Mouse (Mus musculus) layer of hippocampus, adult 9-11 months (tissue): ENCODE measurements at regions not wholly inside any gene's neighbourhood (a gene's known extent, or its start where the extent isn't known, plus 50 kb on each side); places are given as distances from the start of the nearest gene placed in this dataset.
A peak's percentile ranks its signal among the peaks of the same experiment; 100 is the strongest.

Source experiments
- DNase-seq: peaks from one replicate; pipeline ENCODE4 v3.0.0; 2022

DNA sequence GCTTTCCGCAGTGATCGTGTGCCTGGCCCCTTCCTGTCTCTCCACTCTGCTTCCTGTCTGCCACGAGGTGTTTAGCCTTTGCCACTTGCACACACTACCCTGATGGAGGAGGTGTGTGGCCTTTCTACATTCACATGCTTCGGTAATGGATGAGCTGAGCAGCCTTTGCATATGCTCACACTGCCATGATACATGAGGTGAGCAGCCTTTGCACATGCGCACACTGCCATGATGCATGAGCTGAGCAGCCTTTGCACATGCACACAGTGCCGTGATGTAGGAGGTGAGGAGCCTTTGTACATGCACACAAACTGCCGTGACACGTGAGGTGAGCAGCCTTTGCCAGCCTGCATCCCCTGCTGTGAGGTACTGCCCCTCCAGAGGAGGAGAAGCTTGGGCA lies 58.3 kb downstream of the Erv3 start:
- DNase-seq = no peak

DNA sequence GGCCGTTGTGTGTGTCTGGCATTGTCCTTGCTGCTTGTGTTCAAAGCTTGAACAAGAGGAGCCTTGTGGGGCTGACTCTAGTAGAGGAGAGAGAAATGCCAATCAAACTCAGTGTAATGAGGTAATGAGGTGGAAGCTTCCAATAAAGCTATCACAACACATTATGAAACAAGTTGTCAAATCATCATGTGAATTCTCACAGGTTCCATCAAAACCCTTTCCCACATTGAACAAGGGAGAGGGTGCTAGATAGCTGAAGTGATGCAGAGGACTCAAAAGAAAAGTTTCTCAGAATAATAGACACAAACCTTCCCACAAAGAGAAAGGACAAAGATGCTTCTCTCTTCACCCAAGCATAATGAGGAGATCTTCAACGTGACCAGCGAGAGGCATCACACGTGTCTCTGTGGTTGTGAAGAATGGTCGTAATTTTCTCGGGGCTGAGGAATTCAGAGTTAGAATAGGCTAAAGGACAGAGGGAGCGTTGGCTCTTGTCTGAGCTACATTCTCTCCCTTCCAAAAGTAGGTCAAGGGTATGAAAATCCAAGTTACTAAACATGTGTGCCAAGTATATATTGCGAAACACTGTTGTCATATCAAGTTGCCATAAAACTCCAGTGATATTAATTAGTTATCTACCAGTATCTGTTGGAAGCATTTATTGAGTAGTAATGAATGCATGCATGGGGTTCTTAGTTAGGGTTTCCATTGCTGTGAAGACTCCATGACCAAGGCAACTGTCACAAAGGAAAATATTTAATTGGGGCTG lies 59.2 kb downstream of the Erv3 start:
- DNase-seq = no peak

DNA sequence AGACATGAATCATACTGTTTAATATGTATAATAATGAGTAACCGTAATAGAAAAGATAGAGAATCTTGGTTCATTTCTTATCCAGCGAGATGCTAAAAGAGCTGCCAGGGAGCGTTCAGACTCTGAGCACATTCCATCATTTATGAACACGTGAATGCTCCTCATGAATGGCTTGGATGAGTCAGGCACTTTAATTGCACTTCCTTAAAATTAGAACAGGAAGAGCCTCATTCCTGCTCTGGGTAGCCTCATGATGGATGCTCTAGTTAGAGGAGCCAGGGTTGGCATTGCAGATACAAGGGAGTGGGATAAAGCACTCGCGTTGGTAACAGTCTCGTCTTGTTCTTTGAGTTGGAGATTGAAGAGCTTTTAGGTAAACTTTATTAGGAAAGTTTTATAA lies 60.1 kb downstream of the Erv3 start:
- DNase-seq = no peak

DNA sequence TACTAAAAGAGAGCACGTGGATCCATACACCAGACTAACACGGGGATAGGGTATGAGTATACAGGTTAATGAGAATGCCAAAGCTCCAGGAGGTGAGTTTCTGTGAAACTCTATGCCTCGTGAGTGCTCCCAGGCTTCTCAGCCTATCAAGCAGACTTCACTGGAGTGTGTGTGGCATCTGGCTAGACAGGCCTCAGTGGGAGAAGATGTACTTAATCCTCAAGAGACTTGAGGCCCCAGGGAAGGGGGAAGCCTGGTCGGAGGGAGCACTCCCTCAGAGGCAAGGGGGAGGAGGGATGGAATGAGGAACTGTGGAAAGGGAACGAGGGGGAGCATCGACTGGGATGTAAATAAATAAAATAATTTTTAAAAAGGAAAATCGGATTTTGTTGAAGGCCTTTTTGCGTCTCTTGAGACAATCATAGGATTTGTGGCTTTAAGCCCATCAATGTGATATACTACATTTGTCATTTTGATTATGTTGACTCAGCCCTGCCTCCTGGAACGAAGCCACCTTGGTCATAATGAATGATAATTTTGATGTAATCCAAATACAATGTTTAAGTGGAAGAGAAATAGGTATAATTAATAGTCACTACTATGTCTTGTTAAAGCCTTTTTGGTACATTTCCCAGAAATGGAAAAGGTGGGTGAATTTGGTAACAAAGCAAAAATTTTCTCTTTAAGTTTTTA lies 62.4 kb downstream of the Erv3 start:
- no peak for DNase-seq

DNA sequence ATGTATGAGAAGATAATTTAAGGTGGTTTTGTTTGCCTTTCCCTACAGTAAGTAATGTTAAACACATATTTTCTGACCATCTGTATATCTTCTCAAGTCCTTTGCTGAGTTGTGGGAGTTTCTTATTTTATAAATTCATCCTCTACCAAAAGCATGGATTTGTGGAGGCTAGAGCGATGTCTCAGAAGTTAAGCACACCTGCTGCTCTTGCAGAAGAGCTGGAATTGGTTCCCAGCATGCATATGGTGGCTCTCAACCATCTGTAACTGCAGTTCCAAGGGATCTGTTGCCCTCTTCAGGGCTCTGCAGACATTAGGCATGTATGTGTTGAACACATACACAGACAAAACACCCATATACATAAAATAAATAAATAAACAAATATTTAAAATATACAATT lies 84.2 kb downstream of the Erv3 start:
- peak; percentile 18 for DNase-seq

DNA sequence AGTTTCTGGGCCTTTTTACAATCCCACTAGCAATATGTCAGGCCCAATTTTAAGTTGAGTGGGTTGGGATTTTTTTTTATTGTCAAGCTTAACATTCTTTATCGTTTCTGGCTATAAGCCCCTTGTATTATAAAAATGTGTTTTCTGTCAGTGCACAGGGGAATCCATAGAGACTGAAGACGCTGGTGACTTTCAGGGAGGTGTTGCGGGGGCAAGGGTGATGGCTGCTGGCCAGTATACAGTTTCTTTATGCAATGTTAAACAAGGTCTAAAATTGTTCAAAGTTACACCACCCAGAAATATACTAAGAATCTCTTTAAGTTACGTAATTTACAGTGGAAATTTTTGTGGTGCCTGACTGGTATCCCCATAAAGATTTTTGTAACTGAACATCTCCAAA lies 85.9 kb downstream of the Erv3 start:
- DNase-seq = no peak

DNA sequence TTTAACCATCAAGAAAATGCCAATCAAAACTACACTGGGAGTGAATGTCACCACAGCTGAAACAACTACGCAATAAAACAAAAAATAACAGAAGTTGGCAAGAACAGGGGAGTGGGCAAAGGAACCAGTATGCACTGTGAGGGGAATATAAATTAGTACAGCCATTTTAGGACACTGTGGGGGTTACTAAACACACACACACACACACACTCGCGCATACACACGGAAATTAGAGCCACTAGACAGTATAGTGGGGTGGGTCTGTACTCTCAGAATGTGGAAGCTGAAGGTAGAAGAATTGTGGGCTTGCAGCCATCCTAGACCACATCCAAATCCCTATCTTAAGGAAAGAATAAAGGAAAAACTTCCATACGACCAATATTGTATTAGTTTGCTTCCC lies 87.4 kb downstream of the Erv3 start:
- no peak for DNase-seq

DNA sequence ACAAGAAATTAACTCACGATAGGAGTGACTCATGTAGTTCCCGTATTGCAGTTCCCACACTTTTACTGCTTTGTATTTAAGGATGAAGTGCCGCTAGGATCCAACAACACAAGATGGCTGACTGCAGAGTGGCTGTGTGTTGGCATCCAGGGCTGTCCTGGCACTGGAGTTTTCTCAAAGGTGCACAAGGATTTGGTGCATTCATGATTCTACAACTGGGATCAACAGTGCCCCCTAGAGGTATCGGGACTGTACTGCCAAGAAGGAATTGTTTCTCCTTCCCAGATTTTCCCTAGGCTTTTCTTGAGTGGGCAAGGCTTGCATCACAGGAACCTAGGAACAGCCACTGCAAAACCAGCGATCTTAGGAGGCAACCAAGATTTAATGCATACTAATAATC lies 88.7 kb downstream of the Erv3 start:
- peak; percentile 59 for DNase-seq

DNA sequence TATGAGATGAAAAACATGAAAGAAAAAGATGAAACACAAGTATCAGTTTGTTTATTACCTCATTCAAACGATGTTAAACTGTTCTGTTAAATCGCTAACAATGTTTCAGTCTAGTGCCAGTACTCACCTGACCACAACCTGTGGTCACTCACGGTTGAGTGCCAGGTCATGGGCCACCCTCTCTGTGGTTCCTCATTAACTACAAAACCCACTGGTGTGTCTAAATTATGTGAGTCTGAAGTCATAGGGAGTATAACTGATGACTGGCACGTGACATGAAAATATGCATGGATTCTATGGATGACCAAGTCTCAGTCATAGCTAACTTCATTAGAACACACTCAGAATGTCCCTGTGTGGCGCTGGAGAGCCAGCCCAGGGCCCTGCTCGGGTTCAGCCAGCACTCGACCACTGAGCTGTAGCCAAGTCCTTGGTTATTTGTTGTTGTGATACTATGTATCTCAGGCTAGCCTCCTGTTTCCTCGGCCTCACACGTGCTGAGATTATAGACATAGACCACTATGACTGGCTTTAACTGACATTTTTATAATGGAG lies 89.8 kb downstream of the Erv3 start:
- no peak for DNase-seq

DNA sequence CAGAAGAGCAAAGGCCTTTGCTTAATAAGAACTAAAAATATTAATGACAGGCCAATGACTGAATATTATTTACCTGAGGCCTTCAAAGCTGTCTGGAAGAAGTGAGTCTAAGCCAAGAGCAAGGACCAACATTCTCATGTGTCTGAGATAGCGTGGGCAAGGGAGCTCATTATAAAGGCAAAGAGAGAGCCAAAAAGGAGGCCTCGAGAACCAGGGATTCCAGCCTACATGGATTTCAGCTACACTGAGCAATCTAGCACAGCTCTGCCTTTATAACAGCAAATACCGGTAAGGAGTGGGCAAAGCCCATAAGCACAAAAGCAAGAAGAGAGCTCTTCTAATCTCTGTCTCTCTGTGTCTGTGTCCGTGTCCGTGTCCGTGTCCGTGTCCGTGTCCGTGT lies 93.0 kb downstream of the Erv3 start:
- no peak for DNase-seq

DNA sequence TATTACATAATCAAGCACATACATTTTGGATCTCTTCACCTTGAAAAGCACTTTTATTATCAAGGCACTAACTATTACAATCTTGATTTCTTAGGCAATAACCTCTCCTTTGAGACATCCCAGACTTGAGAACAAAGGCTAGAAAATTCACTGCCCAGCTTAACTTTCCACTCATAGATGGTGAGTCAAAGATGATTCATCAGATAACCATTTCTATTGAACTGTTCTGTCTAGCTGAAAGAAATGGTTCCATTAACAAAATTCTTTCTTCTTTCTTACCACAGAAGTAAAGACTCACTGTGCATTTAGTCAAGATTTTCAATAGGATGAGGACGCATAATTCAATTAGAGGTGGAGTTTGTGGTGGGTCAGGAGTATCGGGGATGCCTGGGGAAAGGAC lies 98.0 kb downstream of the Erv3 start:
- DNase-seq = no peak

DNA sequence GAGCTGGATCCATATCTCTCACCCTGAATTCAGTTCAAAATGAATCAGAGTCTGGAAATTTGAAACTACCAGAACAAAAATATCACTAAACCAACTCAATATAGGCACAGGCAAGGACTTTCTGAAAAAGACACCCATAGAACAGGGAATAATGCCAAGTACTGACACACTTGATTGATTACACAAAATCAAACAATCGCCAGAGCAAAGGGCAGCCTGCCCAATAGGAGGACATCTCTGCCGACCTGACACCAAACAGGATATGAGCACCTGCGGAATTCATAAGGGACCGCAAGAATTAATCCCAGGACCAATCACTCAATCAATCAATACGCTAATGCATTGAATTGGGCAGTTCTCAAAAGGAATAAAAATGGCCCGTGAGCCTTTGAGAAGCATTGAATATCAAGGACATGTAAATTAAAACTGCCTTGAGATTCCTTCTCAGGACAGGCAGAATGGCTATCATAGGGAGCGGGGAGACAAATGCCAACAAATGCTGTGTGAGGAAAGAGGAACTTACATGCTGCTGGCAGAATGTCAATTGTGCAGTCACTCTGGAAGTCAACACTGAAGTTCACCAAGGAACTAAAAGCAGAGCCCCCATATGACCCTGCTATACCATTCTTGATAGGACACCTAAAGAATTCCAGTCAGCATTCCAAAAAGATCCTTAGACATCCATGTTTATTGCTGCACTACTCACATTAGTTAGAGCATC lies 102.2 kb downstream of the Erv3 start:
- DNase-seq = no peak

DNA sequence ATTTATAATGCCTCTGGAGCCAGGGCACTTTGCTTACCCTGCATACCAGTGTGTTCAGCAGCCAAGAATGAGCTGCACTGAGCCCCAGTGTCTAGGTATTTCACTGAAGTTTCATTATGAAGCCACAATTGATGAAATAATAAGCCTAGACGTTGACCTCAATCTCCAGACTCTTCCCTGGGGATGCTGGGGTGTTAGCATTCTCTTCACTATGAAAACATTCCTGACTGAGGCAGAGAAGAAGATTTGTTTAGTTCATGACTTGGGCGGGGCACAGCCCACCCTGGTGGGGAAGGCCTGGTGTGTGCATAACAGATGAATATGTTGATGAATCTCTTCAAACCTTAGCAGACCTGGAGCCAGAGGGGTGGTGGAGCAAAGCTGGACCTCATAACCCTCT lies 104.4 kb downstream of the Erv3 start:
- DNase-seq = no peak

DNA sequence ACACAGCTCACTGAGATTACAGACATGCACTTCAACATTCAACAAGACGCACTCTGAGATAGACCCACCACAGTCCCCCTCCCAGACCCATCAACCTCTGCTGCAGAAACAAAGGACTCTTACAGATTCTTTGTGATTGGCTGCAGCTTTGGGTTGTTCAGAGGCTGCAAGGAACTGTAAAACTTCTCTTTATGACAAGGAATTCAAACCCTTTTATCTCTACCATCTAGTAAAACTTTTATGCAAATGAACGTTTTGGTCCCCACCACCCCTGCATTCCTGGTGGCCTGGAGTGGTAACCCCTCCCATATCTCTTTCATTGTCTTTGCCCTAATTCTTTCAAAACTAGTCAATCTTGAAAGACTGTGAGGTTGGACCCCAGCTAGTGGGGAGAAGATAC lies 106.1 kb downstream of the Erv3 start:
- no peak for DNase-seq

DNA sequence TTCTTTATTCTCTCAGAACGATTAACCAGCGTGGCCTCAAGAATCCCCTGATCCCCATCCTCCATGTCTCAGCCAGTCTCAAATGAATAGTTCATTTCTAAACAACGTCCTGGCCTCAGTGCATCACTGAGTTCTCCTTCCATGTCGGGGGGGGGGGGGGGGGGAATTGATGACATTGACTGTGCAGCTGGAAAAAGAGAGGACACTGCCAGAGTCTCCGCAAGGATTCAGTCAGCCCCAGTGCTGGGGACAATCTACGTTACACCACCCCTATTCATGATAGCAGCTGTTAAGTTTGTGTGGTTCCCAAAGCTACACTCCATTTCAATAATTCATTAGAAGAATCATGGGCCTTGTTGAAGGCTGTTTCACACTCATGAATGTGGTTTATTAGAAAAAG lies 108.9 kb downstream of the Erv3 start:
- DNase-seq = no peak

DNA sequence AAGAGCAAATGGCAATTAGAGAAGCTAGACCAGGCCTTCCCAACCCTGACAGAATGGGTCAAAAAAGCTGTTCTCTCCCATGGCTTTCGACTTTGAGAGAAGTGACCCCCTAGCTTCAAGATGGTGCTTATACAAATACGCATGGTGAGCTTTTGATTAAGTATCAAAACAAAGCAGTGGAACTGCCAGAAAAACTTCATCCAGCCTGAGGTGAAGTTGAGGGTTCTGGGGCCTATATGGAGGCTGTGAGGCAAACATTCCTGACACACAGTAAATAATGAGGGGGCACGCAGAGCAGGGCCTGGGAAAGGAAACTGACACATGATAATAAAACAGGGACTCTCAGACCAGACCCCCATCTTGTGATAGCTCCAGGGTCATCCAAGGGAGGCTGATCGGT lies 109.3 kb downstream of the Erv3 start:
- no peak for DNase-seq

DNA sequence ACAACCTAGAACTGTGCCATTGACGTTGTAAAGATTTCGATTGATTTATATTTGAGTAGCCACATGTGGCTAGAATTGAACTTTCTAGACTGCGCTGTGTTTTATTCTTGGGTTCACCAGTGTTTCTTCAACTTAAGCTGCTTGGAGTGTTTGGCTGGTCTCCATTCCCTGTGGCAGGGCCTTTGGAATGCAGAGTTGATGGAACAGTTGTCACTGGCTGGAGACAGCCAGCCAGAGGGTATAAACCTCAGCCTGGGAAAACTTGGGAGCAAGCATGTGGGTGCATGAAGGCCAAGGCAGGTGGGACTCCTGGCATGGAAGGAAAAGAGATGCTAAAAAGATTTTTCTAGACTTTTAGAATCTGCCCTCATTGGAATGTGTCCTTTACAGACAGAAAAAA lies 109.8 kb downstream of the Erv3 start:
- DNase-seq = no peak

DNA sequence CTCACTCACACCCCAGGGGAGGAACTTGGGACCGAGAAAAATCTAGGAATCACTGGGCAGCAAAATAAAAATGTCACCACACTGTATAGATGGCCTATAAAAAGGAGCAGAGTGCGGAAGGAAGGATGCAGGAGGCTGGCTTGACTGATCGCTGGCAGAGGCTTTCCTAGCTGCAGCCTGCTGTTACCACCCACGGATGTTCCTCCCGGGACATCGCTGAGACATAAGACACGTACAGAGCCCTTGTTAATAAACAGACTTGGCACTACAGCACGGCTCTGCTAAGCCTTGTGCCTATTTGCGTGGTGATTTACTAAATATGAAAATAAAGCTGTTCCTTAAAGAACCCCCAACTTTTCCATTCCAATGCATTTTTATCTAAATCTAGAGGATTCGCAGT lies 110.8 kb downstream of the Erv3 start:
- DNase-seq = peak; percentile 90

DNA sequence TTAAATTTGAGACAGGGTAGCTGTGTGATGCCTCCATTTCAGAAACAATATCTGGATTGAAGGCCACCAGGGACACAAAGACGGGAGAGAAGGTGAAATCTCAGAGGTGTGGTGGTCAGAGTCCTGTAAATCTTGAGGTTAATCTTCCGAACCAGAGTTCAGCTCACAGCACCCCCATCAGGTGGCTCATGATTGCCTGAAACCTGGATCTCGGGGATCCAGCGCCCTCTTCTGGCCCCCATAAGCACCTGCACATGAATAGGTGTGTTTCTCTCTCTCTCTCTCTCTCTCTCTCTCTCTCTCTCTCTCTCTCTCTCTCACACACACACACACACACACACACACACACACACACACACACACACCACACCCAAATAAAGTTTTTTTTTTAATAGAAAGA lies 111.8 kb downstream of the Erv3 start:
- DNase-seq = no peak

DNA sequence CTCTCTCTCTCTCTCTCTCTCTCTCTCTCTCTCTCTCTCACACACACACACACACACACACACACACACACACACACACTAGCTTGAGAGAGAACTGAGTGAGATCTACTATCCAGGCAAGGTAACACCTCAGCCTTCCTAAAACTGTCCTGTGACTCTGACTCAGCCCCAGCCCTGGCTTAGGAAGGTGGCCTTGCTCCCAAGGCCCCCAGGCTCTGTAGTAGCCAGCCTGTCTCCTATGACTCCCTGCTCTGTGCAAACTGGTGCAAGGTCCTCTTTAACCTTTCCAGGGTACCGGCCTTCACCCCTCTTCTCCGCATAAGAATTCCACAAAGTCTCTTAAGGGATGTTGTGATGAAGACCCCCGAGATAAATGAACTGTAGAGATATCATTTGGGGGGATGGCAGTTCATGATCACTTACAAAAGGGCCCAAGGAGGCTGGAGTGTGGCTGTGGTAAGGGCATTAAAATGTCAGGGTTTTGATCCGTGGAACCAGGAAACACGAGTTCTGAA lies 114.1 kb downstream of the Erv3 start:
- DNase-seq = no peak

DNA sequence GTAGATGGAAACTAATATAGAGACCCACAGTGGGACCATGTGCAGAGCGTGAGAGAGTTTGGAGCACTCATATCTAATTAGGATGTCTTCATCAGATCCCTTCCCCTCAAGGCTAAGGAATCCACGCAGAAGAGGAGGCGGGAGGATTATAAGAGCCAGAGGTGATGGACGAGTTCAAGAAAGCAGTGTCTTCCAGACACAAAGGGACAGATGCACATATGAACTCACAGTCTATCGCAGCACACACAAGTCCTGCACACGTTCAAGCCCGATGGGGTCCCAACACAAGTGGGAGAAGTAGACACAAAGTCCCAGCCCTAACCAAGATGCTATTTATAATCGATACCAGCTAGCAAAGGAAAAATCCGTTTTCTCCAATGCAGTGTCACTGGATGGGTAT lies 114.6 kb downstream of the Erv3 start:
- DNase-seq = no peak

DNA sequence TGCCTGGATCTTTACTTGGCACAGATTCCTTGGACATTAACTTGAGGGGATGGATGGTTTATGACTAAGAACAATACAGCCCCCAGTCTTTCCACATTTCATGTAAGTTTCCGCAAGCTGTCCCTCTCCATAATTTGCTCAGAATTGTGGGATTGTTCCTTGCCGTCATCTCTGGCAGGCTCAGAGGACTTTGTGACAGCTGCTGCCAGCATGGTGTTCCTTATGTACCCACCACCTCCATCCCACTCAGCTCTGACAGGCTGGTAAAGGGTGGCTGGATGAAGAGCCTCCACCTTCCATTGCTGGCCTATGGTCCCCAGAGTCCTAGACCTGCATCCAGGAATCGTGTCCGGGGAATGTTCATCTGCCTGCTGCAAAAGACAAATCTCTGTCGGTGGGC lies 119.1 kb downstream of the Erv3 start:
- DNase-seq = peak; percentile 73

DNA sequence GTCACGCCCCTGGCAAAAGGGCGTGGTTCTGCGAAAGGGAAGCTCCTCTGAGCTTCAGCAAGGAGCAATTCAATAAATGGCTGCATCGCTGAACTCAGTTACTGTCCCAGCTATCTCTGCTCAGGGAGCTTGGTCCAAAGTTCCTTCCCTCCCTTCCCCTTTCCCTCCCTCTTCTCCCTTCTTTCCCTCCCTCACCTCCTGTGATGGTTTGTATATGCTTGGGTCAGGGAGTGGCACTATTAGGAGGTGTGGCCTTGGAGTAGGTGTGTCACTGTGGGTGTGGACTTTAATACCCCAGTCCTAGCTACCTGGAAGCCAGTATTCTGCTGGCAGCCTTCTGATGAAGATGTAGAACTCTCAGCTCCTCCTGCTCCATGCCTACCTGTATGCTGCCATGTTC lies 120.5 kb downstream of the Erv3 start:
- no peak for DNase-seq
